Mouse (Mus musculus): ENCODE measurements at regions not wholly inside any gene's neighbourhood (a gene's known extent, or its start where the extent isn't known, plus 50 kb on each side); places are given as distances from the start of the nearest gene placed in this dataset.

DNA sequence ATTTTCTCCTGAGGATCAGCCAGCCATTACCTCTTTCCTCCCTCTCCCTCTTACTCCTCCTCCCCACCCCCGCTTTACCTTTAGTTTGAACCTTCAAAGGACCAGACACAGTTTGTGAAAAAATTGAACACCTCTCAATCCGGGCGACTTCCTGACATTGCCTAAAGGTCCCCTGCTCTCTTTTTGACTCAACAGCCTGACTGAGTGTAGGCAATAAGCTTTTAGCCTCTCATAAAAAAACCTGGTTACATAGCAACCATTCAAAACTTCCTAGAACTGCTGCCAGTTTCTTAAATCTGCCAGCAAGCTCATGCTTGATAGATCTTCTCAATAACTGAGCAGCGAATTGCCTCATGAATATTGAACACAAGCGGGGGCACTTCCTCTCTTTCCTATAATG lies 71.7 kb downstream of the Zfp945 start:
- no peak for DNase-seq (ENCODE audit: inconsistent ontology term)

DNA sequence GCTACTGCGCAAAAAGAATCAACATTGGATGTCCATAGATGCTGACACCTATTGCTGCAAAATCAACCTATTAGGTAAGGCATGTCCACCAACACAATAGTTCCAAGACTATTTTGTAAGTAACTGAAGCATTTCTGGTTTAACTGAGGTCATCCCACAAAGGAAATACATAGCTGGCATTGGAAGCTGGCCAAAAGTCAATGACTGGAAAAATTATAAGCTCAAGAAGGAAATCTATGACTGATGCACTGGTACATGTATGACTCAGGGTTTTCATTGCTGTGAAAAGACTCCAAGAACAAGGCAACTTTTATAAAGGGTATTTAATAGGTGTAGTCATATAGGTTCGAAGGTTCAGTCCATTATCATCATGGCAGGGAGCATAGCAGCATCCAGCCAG lies 82.5 kb downstream of the Zfp945 start:
- peak; percentile 25 for DNase-seq (ENCODE audit: inconsistent ontology term)

DNA sequence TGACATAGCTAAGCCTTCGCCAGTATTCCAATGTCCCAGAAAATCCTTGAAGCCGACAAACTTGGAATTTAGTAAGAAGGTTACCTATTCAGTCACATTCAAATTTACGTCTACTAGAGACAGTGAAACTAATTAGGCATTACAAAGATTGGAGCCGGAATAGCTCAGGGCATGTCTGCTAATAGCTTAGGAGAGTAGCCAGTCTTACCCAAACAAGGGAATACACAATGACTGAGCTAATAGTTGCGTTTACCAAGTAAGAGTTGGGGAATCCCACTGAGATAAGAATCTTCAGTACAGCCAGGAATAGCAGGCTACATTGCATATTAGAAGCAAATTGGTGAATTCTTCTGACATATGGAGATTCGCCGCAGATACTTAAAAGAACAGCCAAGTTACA lies 121.2 kb downstream of the Zfp945 start:
- no peak for DNase-seq (ENCODE audit: inconsistent ontology term)

DNA sequence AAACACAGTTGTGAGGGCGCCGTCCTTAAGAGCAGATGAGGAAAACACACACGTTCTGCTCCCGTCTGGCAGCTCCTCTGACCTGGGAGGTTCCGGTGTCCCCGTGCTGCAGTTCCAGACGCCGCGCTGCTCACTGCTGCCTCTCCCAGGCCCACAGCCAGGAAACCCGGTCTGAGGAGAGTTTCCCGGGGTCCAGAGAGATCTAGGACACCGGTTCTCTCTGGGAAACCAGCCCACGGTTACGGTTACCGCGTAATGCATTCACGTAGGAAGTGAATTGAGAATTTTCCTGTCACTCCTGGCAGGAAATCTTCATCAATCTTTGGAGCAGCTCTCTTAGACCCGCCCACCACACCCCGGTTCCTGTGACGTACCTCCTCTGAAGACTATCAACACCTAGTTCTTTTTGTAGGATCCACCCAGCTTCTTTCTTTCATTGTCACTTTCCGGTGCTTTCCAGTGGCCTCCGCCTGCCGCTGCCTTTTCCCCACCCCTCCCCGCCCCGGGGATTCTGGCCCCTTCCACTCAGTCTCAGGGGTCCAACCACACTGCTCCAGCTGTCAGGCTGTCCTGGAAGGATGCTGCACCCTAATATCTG lies 127.3 kb downstream of the Zfp945 start:
- peak; percentile 82 for DNase-seq (ENCODE audit: inconsistent ontology term)

DNA sequence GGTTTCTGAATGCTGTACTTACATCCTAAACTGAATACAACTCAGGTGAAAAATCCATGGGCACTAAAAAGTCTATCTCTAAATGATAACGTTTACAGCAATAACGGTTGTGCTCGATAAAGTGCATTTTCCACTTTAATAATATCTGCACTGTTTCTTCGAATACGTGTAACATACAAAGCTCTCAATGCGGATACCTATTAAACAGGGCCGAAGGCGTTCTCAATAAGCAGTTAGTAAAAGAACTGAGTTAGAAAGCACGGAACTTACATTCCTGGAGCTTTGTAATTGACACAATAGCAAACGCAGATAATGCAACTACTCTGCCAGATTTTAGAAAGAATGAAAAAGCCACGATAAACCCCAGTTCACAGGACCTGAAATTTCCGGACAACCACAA lies 127.8 kb downstream of the Zfp945 start:
- no peak for DNase-seq (ENCODE audit: inconsistent ontology term)

DNA sequence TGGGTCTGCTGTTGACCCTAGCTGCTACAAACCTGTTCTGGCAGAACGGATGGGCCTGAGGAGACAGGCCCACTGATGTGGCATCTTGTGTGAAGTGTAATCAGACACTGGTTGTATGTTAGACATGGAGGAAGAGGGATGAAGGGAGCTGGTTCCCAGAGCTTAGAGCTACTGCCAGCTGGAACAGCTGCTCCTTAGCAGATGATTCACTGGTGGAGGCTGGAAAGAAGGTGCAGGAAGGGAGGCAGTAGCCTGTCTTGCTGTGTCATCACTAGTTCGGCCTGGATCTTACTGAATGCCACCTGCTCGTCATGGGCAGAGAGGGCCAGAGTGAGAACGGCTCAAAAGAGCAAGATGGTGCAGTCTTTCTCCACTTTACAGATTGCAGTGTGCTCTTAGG lies 130.6 kb downstream of the Zfp945 start:
- DNase-seq (ENCODE audit: inconsistent ontology term): no peak
